ENCODE assay signal across 1 mouse cellular context in genomic region chr14:54578063-54578462, GRCm38 (mm10).
TF ChIP-seq lines count a peak whose summit lies in the region.

No protein-coding gene starts in this region.

TF ChIP-seq in MEL, 35 proteins besides CTCF, POLR2A, EP300 and RAD21:
- TF ChIP-seq MXI1 (IDR thresholded peaks at IDR 0.05; ENCODE audit: low read depth, low read length) (no peak), SMC3 (IDR thresholded peaks at IDR 0.05; ENCODE audit: low read depth, low read length) (0 out of 2 replicates have a peak, but pooled peaks have one; percentile 12)
